Comparison of ENCODE assay signal across 8 mouse cellular contexts in genomic region chr11:6274387-6275093, GRCm38 (mm10). TPM values are rescaled to one million over a fixed set of nuclear protein-coding genes. Genes with fewer than 3 reads are reported as not detected.
DNase-seq lines count a peak whose midpoint lies in the region; ATAC-seq lines count a peak whose summit lies in the region.

Gene Tmed4 (minus strand): TSS chr11:6274870.

- no peaks in the 10 kb centered on the region for H3K9me3 ChIP-seq in forebrain, embryonic 14.5 days (replicated peaks; ENCODE audit: control insufficient read depth, low read length)
- H3K9me3 ChIP-seq in neural tube, embryonic 15.5 days (replicated peaks), result no peaks in the 10 kb centered on the region

- peak within 1 kb of the TSS; percentile 97 for H3K4me2 ChIP-seq in forebrain, embryonic 14.5 days (ENCODE audit: low read length)
- H3K4me2 ChIP-seq in neural tube, embryonic 15.5 days, result peak within 1 kb of the TSS; percentile 81

- peaks cover 20% of the 10 kb centered on the region for H3K4me1 ChIP-seq in forebrain, embryonic 14.5 days (ENCODE audit: control insufficient read depth, insufficient read depth, low read length)
- H3K4me1 ChIP-seq in neural tube, embryonic 15.5 days, result peaks cover 28% of the 10 kb centered on the region

- under 1% methylated on average over 39 of the region's 39 CpGs for WGBS in forebrain, embryonic 14.5 days
- WGBS in neural tube, embryonic 15.5 days, result 0% methylated on average over 39 of the region's 39 CpGs

- H3K27ac ChIP-seq in forebrain, embryonic 14.5 days (ENCODE audit: low read depth, low read length), result peak within 1 kb of the TSS; percentile 86
- peak within 1 kb of the TSS; percentile 81 for H3K27ac ChIP-seq in neural tube, embryonic 15.5 days (replicated peaks)

- H3K36me3 ChIP-seq in forebrain, embryonic 14.5 days (ENCODE audit: control insufficient read depth, insufficient read depth, low read length), result peaks cover 27% of the 10 kb centered on the region
- peaks cover 22% of the 10 kb centered on the region for H3K36me3 ChIP-seq in neural tube, embryonic 15.5 days

- ATAC-seq in forebrain, embryonic 14.5 days, result peak; percentile 98
- ATAC-seq in neural tube, embryonic 15.5 days (ENCODE audit: low FRiP score), result peak; percentile 97

- DNase-seq in ES-CJ7 (ENCODE audit: low read depth, low spot score), result peak; percentile 99
- DNase-seq in cerebellum, adult 11 months, result peak; percentile 99
- DNase-seq in forebrain, embryonic 14.5 days (ENCODE audit: low spot score), result peak; percentile 99
- DNase-seq in heart, postnatal 14 days, result peak; percentile 99
- DNase-seq in layer of hippocampus, adult 11-12 months (ENCODE audit: low spot score), result peak; percentile 98
- DNase-seq in lung, adult 18-20 months, result peak; percentile 98 to 99
- DNase-seq in testis, postnatal 14 days (ENCODE audit: low spot score), result peak; percentile 95

- peak within 1 kb of the TSS; percentile 74 for H3K4me3 ChIP-seq in forebrain, embryonic 14.5 days (ENCODE audit: low read depth, low read length)
- peak within 1 kb of the TSS; percentile 97 for H3K4me3 ChIP-seq in neural tube, embryonic 15.5 days (replicated peaks)

- H3K9ac ChIP-seq in forebrain, embryonic 14.5 days (ENCODE audit: low read length), result peak within 1 kb of the TSS; percentile 87
- peak within 1 kb of the TSS; percentile 92 for H3K9ac ChIP-seq in neural tube, embryonic 15.5 days (replicated peaks)

- no peaks in the 10 kb centered on the region for H3K27me3 ChIP-seq in forebrain, embryonic 14.5 days (replicated peaks; ENCODE audit: control insufficient read depth, insufficient read depth, low read length)
- no peaks in the 10 kb centered on the region for H3K27me3 ChIP-seq in neural tube, embryonic 15.5 days (replicated peaks)

- intact Hi-C loops in heart, postnatal 14 days (cut with DNase I), result no loop called here

RNA-seq across cellular contexts. Expression of gene Tmed4, which starts in this region (rescaled TPM):
- 171 and 172 TPM in 2 replicates for polyA plus RNA-seq in forebrain, embryonic 14.5 days (2014; fragmentation: Nextera tagmentation; extraction: Ambion mirVana)
- total RNA-seq in heart, postnatal 14 days (2021), result 10 to 100 TPM; 72.9 to 73.5 TPM
- polyA plus RNA-seq in neural tube, embryonic 15.5 days (2015; fragmentation: Nextera tagmentation; extraction: Ambion mirVana), result 110 and 114 TPM in 2 replicates

Comparison
In these comparisons a context has a peak if more than half of its experiments do, and no peak if none do; other contexts are left out.
1. Peak in every context shown above with its lines: DNase-seq, ATAC-seq, H3K4me3 ChIP-seq and H3K27ac ChIP-seq.